Mouse (Mus musculus) cerebellum, adult 2 months (tissue): Measurements from ENCODE around the gene Timm50.

Experiments
- CTCF ChIP-seq: fragments of 200-500 bp; IDR thresholded peaks from 2 replicates; pipeline ENCODE4 v1.5.1; 2011; ENCODE audit warnings: low read depth, mild to moderate bottlenecking, control low read depth, low read length, moderate library complexity, borderline replicate concordance; ENCODE audit not compliant: insufficient read depth
- POLR2A ChIP-seq: fragments of 200-500 bp; IDR thresholded peaks from 2 replicates; pipeline ENCODE4 v1.6.1; 2011; ENCODE audit warnings: low read length, control low read depth, borderline replicate concordance; ENCODE audit not compliant: insufficient read depth

GRCm38 (mm10) chr7:28348601-28349000 lies 36.7 kb upstream of the Timm50 start:
- no peak for TF ChIP-seq POLR2A
- no peak for TF ChIP-seq CTCF
